7 mouse cellular contexts compared by ENCODE assay signal in genomic region chr2:29066410-29066809, GRCm38 (mm10). TPM values are rescaled to one million over a fixed set of nuclear protein-coding genes. Genes with fewer than 3 reads are reported as not detected.
DNase-seq lines count a peak whose midpoint lies in the region; ATAC-seq and TF ChIP-seq lines count a peak whose summit lies in the region.

No protein-coding gene starts in this region.

- peak; percentile 68 for DNase-seq in hindbrain, embryonic 14.5 days (ENCODE audit: low spot score)
- no peak for DNase-seq in testis, postnatal 10 days (ENCODE audit: low spot score)
- DNase-seq in fibroblast of lung, adult 2 months (ENCODE audit: low read depth): peak; percentile 51
- DNase-seq in natural killer cell, adult 2 months (ENCODE audit: low spot score in 2 of 2): no peak
- no peak for DNase-seq in gastrocnemius, postnatal 25 days

- WGBS in hindbrain, embryonic 14.5 days: 50% methylated on average over 7 of the region's 7 CpGs
- WGBS in hindbrain, embryonic 16.5 days: 45% methylated on average over 7 of the region's 7 CpGs

- no peak overlapping the region for H3K9ac ChIP-seq in hindbrain, embryonic 14.5 days
- H3K9ac ChIP-seq in hindbrain, embryonic 16.5 days (ENCODE audit: low read depth, low read length): no peak overlapping the region

- H3K27me3 ChIP-seq in hindbrain, embryonic 14.5 days (ENCODE audit: control insufficient read depth, insufficient read depth, low read length): no peaks in the 10 kb centered on the region
- H3K27me3 ChIP-seq in hindbrain, embryonic 16.5 days (replicated peaks; ENCODE audit: control insufficient read depth, insufficient read depth, low read length): no peaks in the 10 kb centered on the region
- H3K27me3 ChIP-seq in testis, adult 2 months (ENCODE audit: control insufficient read depth, insufficient read depth, low read length): no peaks in the 10 kb centered on the region

- H3K9me3 ChIP-seq in hindbrain, embryonic 14.5 days (ENCODE audit: control insufficient read depth, low read length): no peaks in the 10 kb centered on the region
- no peaks in the 10 kb centered on the region for H3K9me3 ChIP-seq in hindbrain, embryonic 16.5 days (ENCODE audit: control insufficient read depth, low read length)

- peaks cover 49% of the 10 kb centered on the region for H3K36me3 ChIP-seq in hindbrain, embryonic 14.5 days (replicated peaks; ENCODE audit: control insufficient read depth, insufficient read depth)
- H3K36me3 ChIP-seq in hindbrain, embryonic 16.5 days (ENCODE audit: control insufficient read depth, insufficient read depth, low read length): peaks cover 19% of the 10 kb centered on the region
- peaks cover 1% of the 10 kb centered on the region for H3K36me3 ChIP-seq in testis, adult 2 months (ENCODE audit: control insufficient read depth, insufficient read depth, low read length)

- no peak overlapping the region for H3K4me2 ChIP-seq in hindbrain, embryonic 14.5 days (replicated peaks)
- no peak overlapping the region for H3K4me2 ChIP-seq in hindbrain, embryonic 16.5 days (ENCODE audit: low read length)

- no peak overlapping the region for H3K27ac ChIP-seq in hindbrain, embryonic 14.5 days
- no peak overlapping the region for H3K27ac ChIP-seq in hindbrain, embryonic 16.5 days (ENCODE audit: low read depth, low read length)
- no peak overlapping the region for H3K27ac ChIP-seq in testis, adult 2 months (ENCODE audit: control insufficient read depth, insufficient read depth, low read depth, low read length)

- no peak for ATAC-seq in hindbrain, embryonic 14.5 days (ENCODE audit: low FRiP score)
- no peak for ATAC-seq in hindbrain, embryonic 16.5 days

- no peak for TF ChIP-seq POLR2A in testis, adult 2 months (IDR thresholded peaks at IDR 0.05; ENCODE audit: control insufficient read depth, low read depth, low read length)

- peaks cover under 1% of the 10 kb centered on the region; the same call in 1 of the 2 replicates for H3K4me1 ChIP-seq in hindbrain, embryonic 14.5 days (replicated peaks; ENCODE audit: control insufficient read depth, insufficient read depth, low read length)
- peaks cover under 1% of the 10 kb centered on the region for H3K4me1 ChIP-seq in hindbrain, embryonic 16.5 days (ENCODE audit: control insufficient read depth, insufficient read depth, low read depth, low read length)
- H3K4me1 ChIP-seq in testis, adult 2 months (ENCODE audit: control insufficient read depth, insufficient read depth, low read length): no peaks in the 10 kb centered on the region; the same call in 1 of the 2 replicates

- peak; percentile 13; the same call in 1 of the 2 replicates for TF ChIP-seq CTCF in testis, adult 2 months (IDR thresholded peaks at IDR 0.05; ENCODE audit: control insufficient read depth, insufficient read depth, insufficient replicate concordance, low read depth, low read length)

- no peak overlapping the region for H3K4me3 ChIP-seq in hindbrain, embryonic 14.5 days (replicated peaks; ENCODE audit: low read length)
- no peak overlapping the region for H3K4me3 ChIP-seq in hindbrain, embryonic 16.5 days (ENCODE audit: low read length)
- H3K4me3 ChIP-seq in testis, adult 2 months (ENCODE audit: control insufficient read depth, low read depth, low read length): peak overlapping the region; percentile 3; the same call in 1 of the 2 replicates

RNA-seq across cellular contexts. Expression of gene Ttf1, which starts 6.3 kb away (rescaled TPM):
- polyA plus RNA-seq in hindbrain, embryonic 14.5 days (2014; fragmentation: Nextera tagmentation; extraction: Ambion mirVana): 5.7 and 6.0 TPM in 2 replicates
- 6.7 and 7.7 TPM in 2 replicates for polyA plus RNA-seq in hindbrain, embryonic 16.5 days (2015; fragmentation: Nextera tagmentation; extraction: Ambion mirVana)
- 8.1 and 10.9 TPM in 2 replicates for polyA plus RNA-seq in testis, adult 2 months (2012; rRNA removed)
- 1 to 10 TPM; 4.0 to 4.5 TPM for total RNA-seq in gastrocnemius, postnatal 25 days (2021)

RNA-seq across cellular contexts. Expression of gene Cfap77, which starts 11.5 kb away (rescaled TPM):
- polyA plus RNA-seq in hindbrain, embryonic 14.5 days (2014; fragmentation: Nextera tagmentation; extraction: Ambion mirVana): 0.56 and 0.78 TPM in 2 replicates
- polyA plus RNA-seq in hindbrain, embryonic 16.5 days (2015; fragmentation: Nextera tagmentation; extraction: Ambion mirVana): 0.65 and 1.0 TPM in 2 replicates
- 19.9 and 20.9 TPM in 2 replicates for polyA plus RNA-seq in testis, adult 2 months (2012; rRNA removed)
- total RNA-seq in gastrocnemius, postnatal 25 days (2021): not detected

RNA-seq across cellular contexts. Expression of gene Setx, which starts 57.6 kb away (rescaled TPM):
- 16.2 and 22.7 TPM in 2 replicates for polyA plus RNA-seq in hindbrain, embryonic 14.5 days (2014; fragmentation: Nextera tagmentation; extraction: Ambion mirVana)
- 9.3 and 10.2 TPM in 2 replicates for polyA plus RNA-seq in hindbrain, embryonic 16.5 days (2015; fragmentation: Nextera tagmentation; extraction: Ambion mirVana)
- polyA plus RNA-seq in testis, adult 2 months (2012; rRNA removed): 147 and 158 TPM in 2 replicates
- 10 to 100 TPM; 23.2 to 26.9 TPM for total RNA-seq in gastrocnemius, postnatal 25 days (2021)

Comparison
In these comparisons a context has a peak if more than half of its experiments do, and no peak if none do; other contexts are left out.
1. DNase-seq: peak in hindbrain, embryonic 14.5 days (single experiment) and fibroblast of lung, adult 2 months (single experiment); none in testis, postnatal 10 days (single experiment), natural killer cell, adult 2 months (0 of 2) and gastrocnemius, postnatal 25 days (single experiment).
2. RNA of gene Cfap77, which starts 11.5 kb away (polyA plus RNA-seq): 19.9 to 20.9 TPM in testis, adult 2 months; 0.65 to 1.0 TPM in hindbrain, embryonic 16.5 days and 0.56 to 0.78 TPM in hindbrain, embryonic 14.5 days; every median in the first group is over 10 times any median in the second.